Mouse (Mus musculus) neural tube, embryonic 15.5 days (tissue): ENCODE measurements around the gene Sars. TPM values are rescaled to one million over a fixed set of nuclear protein-coding genes. Genes with fewer than 3 reads are reported as not detected.

Source experiments
- ATAC-seq: fragments of 200-750 bp; cut with Nextera tagmentation; 2 replicates; pipeline ENCODE4 v1.8.0; 2017; ENCODE audit warnings: mild to moderate bottlenecking, moderate TSS enrichment, moderate library complexity; ENCODE audit not compliant: low FRiP score
- H3K27ac ChIP-seq: fragments of 300-500 bp; sonication (generic); replicated peaks from 2 replicates; pipeline ENCODE4 v1.5.1; 2015; ENCODE audit warnings: mild to moderate bottlenecking, inconsistent platforms
- H3K27me3 ChIP-seq: fragments of 300-500 bp; sonication (generic); replicated peaks from 2 replicates; pipeline ENCODE4 v1.6.1; 2015; ENCODE audit warnings: inconsistent platforms
- H3K36me3 ChIP-seq: fragments of 300-500 bp; sonication (generic); 2 replicates; pipeline ENCODE4 v1.6.1; 2015; ENCODE audit warnings: inconsistent platforms
- H3K4me1 ChIP-seq: fragments of 300-500 bp; sonication (generic); 2 replicates; pipeline ENCODE4 v1.6.1; 2015; ENCODE audit warnings: inconsistent platforms
- H3K4me2 ChIP-seq: fragments of 300-500 bp; sonication (generic); 2 replicates; pipeline ENCODE4 v1.6.1; 2015; ENCODE audit warnings: inconsistent platforms, mild to moderate bottlenecking, moderate library complexity
- H3K4me3 ChIP-seq: fragments of 300-500 bp; sonication (generic); replicated peaks from 2 replicates; pipeline ENCODE4 v1.5.1; 2015; ENCODE audit warnings: mild to moderate bottlenecking, inconsistent platforms
- H3K9ac ChIP-seq: fragments of 300-500 bp; sonication (generic); replicated peaks from 2 replicates; pipeline ENCODE4 v1.6.1; 2015; ENCODE audit warnings: mild to moderate bottlenecking, inconsistent platforms
- H3K9me3 ChIP-seq: fragments of 300-500 bp; sonication (generic); replicated peaks from 2 replicates; pipeline ENCODE4 v1.6.1; 2016; ENCODE audit warnings: inconsistent platforms
- WGBS: fragments of 180-500 bp; shearing (Covaris S2); methylation state at CpG from one replicate; pipeline ENCODE4 v1.1.7; 2015; ENCODE audit warnings: mixed read lengths; 5-methylcytosine and 5-hydroxymethylcytosine counted together
- polyA plus RNA-seq: library from polyadenylated mRNA; unstranded; fragments of >200 nt; fragmentation: Nextera tagmentation; extraction: Ambion mirVana; gene quantifications from 2 replicates; pipeline ENCODE4 v1.2.1, GENCODE M21; 2015

The Sars gene
- polyA plus RNA-seq, 1 experiment from 2014 or later, result 219 TPM

DNA sequence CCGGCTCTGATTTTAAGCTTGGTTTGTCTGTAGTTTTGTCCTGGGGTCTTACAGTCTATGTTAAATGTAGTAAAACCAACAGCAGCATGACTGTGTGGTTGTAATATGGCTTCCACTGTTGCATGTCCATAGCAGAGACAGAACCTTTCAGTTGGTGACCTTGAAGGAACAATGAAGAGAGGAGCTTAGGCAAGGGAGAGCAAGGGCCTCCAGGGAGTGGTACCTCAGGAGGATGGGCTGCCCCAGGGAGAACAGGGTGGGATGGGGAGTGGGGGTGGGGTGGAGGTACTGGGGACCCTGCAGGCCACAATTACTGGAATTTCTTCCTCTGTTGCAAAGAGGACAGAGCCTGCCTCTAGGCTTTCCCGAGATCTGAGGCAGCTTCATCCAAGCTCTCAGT is 7.0 kb upstream of the Sars start:
- no peaks in the 10 kb centered on the region for H3K36me3 ChIP-seq

DNA sequence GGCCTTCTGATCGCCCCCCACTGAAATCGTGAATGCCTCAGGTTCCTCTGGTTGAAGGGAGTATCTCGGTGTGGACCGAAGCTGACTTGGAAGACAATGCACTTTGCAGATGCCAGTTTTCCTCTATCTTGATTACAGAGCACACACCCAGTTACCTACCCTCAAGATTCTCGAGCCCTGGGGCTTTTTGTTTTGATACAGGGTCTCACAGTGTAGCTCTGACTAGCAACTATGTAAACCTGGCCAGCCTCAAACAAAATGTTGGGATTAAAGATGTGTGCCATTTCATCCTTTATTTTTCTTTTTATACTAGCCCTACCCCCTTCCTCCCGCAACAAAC is 327 bp upstream of the Sars start:
- Histone ChIP-seq H3K9ac (peak overlapping the region; percentile 84), H3K4me3 (peak overlapping the region; percentile 83), H3K4me1 (peaks cover 48% of the 10 kb centered on the region), H3K4me2 (peak overlapping the region; percentile 84), H3K27ac (peak overlapping the region; percentile 92), H3K27me3 (no peaks in the 10 kb centered on the region), H3K9me3 (no peaks in the 10 kb centered on the region), H3K36me3 (peaks cover 6% of the 10 kb centered on the region; the same call in 1 of the 2 replicates)
- WGBS, result 16% methylated on average over 6 of the region's 6 CpGs
- peak; percentile 0; the same call in 1 of the 2 replicates for ATAC-seq

More for the DNA sequence above, 7.0 kb upstream of the Sars start:
- no peak overlapping the region for H3K27ac ChIP-seq
- H3K27me3 ChIP-seq, result no peaks in the 10 kb centered on the region
- WGBS, result 92% methylated on average over 2 of the region's 2 CpGs
- no peaks in the 10 kb centered on the region for H3K9me3 ChIP-seq
- H3K4me2 ChIP-seq, result no peak overlapping the region
- no peak for ATAC-seq
- H3K9ac ChIP-seq, result no peak overlapping the region
- no peak overlapping the region for H3K4me3 ChIP-seq
- no peaks in the 10 kb centered on the region for H3K4me1 ChIP-seq

DNA sequence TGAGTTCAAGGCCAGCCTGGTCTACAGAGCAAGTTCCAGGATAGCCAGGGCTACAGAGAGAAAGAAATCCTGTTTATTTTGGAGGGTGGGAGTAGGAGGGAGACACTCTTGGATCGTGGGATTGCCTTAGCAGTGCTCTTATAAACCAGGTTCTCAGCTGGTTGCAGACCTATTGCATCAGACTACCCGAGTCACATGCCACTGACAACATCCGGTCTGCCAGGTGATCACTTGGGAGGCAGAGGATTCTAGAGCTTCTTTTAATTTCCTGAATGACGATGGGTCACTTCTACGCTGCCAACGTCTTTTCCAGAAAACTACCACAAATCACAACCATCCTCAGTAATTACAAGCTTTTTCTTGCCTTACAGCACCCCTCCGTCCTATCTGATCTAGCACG is 980 bp downstream of the Sars start:
- Histone ChIP-seq H3K36me3 (peaks cover 6% of the 10 kb centered on the region; the same call in 1 of the 2 replicates), H3K4me1 (peaks cover 48% of the 10 kb centered on the region), H3K4me2 (peak overlapping the region; percentile 84), H3K9ac (peak overlapping the region; percentile 84), H3K27ac (peak overlapping the region; percentile 92), H3K27me3 (no peaks in the 10 kb centered on the region), H3K4me3 (peak overlapping the region; percentile 83), H3K9me3 (no peaks in the 10 kb centered on the region)
- WGBS, result 20% methylated on average over 8 of the region's 8 CpGs
- ATAC-seq, result peak; percentile 39; the same call in 1 of the 2 replicates

DNA sequence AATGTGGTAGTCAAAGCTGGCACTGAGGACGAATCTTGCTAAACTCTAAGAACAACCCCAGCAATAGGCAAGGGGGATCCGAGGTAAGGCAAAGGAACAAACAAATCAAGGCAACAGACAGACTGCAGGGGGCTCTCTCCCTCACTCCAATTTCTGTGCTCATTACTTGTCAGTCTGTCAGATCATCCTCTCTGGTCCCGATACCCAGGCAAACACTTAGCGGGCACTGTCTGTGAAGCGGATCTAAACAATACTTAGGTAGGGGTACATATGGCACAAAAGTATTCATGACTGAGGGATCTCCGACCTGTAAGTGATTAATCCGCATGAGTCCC is 8.7 kb downstream of the Sars start:
- Histone ChIP-seq H3K9me3 (no peaks in the 10 kb centered on the region), H3K9ac (no peak overlapping the region), H3K27ac (no peak overlapping the region), H3K4me2 (no peak overlapping the region), H3K36me3 (peaks cover 37% of the 10 kb centered on the region), H3K4me3 (no peak overlapping the region), H3K27me3 (no peaks in the 10 kb centered on the region), H3K4me1 (peaks cover 31% of the 10 kb centered on the region)
- 44% methylated on average over 7 of the region's 7 CpGs for WGBS
- ATAC-seq, result no peak

DNA sequence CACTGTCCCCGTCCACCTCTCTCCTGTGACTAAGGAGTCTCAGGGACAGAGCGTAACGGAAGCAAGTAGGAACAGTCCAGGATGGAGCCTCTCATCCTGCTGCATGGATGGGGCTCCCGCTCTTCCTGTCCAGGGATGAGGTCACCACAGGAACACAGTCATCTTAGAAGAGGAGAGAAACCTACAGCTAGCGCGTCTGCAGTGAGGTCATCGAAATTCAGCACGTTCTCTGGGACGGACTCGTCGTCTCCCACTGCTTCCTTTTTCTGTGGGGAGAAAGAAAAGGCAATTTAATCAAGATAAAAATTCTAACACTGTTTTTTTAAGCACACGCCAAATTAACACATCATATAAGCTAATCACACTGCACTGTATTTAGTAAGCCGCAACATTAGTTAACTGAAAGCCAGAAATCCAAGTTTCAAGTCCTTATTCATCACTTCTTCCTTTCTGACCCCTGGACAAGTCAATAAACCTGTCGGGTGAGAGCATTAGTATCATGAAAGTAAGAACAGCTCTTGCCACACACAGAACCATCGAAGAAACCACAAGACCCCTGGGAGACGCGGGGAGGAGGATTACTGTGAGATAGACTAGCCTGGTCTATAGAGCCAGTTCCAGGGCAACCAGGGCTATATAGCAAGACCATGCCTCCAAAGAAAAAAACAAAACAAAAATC is 9.2 kb downstream of the Sars start:
- 66% methylated on average over 17 of the region's 17 CpGs for whole genome bisulfite sequencing
- Histone ChIP-seq H3K27ac (peak overlapping the region; percentile 76), H3K4me3 (no peak overlapping the region), H3K4me2 (no peak overlapping the region), H3K36me3 (peaks cover 41% of the 10 kb centered on the region), H3K4me1 (peaks cover 26% of the 10 kb centered on the region), H3K27me3 (no peaks in the 10 kb centered on the region), H3K9ac (no peak overlapping the region), H3K9me3 (no peaks in the 10 kb centered on the region)
- no peak for ATAC-seq

DNA sequence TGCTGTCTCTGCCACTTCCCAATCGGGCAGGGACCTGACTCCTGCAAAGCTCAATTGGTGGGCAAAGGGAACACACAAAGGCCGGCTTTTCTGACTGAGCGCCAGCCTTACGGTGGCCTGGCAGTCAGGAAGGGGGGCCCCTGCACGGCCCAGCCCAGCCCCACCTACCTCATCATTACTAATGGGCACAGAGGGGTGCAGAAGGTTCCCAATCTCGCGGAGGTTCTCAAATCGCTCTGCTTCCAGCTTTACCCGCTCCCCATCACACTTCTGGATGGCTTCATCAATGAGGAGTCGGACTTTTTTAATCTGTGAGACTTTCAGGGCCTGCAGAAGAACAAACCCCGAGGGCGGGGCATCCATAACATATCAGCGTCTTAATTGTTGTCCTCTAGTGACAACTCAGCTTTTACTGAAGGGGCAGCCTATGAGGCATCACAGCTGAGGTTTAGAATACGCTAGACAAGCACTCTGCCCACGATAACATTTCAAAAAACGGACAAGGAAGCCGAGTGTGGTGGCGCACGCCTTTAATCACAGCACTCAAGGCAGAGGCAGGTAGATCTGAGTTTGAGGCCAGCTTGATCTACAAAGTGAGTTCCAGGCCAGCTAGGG is 11.0 kb downstream of the Sars start:
- H3K9ac ChIP-seq, result no peak overlapping the region; the same call in 1 of the 2 replicates

DNA sequence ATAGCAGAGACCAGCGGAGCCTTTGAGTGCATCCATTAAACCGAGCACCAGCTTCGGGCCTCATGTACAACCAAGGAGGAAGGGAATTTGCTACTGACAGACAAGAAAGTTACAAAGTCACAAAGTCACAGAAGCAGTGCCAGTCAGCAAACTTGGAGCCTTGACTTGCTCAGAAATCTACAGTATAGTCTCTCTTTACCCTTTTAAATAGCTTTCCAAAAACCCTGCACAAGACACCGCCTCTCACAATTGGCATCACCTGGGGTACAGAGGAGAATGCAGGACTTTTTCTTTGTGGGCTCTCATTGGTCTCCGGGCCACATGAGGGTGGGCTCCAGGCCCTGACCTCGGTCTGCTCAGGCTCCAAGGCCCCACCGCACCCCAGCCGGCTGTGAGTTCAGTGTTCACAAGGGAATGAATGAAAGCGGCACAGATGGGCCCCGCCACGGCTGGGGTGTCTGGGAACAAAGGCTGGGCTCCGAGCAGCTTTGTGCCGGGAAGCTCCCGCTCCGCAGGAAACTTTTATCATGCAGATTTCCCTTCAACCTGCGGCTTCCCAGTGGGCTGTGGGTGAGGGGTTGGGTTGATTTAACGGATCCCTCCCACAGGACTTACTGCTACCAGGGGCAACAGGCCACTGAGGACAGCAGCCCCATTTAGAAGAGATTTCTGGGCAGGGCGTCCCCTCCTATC is 11.7 kb downstream of the Sars start:
- WGBS, result 10% methylated on average over 18 of the region's 18 CpGs
- peak; percentile 80 for ATAC-seq
- Histone ChIP-seq H3K27ac (peak overlapping the region; percentile 61), H3K4me3 (no peak overlapping the region), H3K4me2 (0 out of 2 replicates have a peak overlapping the region, but pooled peaks have one; percentile 4), H3K4me1 (peaks cover 22% of the 10 kb centered on the region), H3K27me3 (no peaks in the 10 kb centered on the region), H3K36me3 (peaks cover 61% of the 10 kb centered on the region), H3K9me3 (no peaks in the 10 kb centered on the region), H3K9ac (no peak overlapping the region; the same call in 1 of the 2 replicates)

More for the DNA sequence above, 11.0 kb downstream of the Sars start:
- 17% methylated on average over 19 of the region's 19 CpGs for WGBS
- Histone ChIP-seq H3K4me1 (peaks cover 22% of the 10 kb centered on the region), H3K4me3 (no peak overlapping the region), H3K27ac (peak overlapping the region; percentile 61), H3K36me3 (peaks cover 55% of the 10 kb centered on the region), H3K27me3 (no peaks in the 10 kb centered on the region), H3K4me2 (no peak overlapping the region), H3K9me3 (no peaks in the 10 kb centered on the region)
- ATAC-seq, result peak; percentile 71

DNA sequence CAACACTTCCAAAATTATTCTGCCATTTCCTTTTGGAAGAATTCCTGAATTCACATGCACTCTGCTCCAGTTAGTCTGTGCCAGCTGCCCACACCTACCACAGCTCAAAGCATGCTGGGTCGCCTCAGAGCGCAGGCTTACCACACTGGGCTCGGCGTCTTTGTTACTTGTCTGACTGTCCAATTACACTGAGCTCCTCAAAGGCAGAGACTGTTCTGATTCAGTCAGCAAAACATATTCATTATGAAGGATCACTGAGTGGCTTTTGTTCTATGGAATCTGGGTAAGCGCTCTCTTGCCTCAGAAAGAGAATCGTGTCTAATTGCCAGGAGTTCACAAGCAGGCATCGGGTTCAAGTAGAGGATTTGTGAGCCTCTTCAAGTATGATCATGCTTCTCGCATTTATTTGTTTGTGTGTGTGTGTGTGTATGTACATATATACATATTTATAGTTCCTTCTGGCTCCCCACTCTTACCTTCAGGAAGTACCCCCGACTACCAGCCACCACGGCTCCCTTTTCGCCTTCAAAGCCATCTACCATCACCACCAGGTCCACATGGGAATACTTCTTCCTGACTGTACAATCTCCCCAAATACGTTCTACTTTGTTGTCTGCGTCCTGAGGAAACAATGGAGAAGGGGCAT is 12.3 kb downstream of the Sars start:
- Histone ChIP-seq H3K9ac (no peak overlapping the region), H3K4me1 (peaks cover 22% of the 10 kb centered on the region), H3K27me3 (no peaks in the 10 kb centered on the region), H3K36me3 (peaks cover 68% of the 10 kb centered on the region), H3K27ac (peak overlapping the region; percentile 61), H3K4me2 (no peak overlapping the region), H3K4me3 (no peak overlapping the region), H3K9me3 (no peaks in the 10 kb centered on the region)
- 22% methylated on average over 13 of the region's 13 CpGs for WGBS
- ATAC-seq, result no peak

DNA sequence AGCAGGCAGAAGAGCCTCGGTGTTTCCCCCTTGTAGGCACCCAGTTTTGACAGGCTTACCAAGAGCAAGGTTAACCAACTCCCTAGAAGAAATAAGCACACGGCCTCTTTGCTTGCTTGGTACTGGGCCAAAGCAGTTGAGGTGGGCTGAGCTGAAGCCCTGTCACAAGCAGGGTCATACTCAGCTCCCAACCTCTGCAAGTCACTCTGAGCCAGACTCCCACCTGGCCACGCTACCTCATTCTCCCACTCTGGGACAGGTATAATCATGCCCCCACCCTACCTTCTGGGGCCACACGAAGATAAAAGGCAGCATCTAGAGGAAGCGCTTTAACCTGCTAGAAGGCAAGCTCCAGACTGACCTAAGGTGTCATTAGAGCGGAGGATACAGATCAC is 19.4 kb downstream of the Sars start:
- Histone ChIP-seq H3K27me3 (no peaks in the 10 kb centered on the region), H3K36me3 (peaks cover 52% of the 10 kb centered on the region), H3K4me2 (no peak overlapping the region), H3K9me3 (no peaks in the 10 kb centered on the region), H3K9ac (no peak overlapping the region), H3K4me1 (peaks cover 34% of the 10 kb centered on the region), H3K27ac (peak overlapping the region; percentile 33), H3K4me3 (no peak overlapping the region)
- ATAC-seq, result no peak
- 69% methylated on average over 6 of the region's 6 CpGs for WGBS

DNA sequence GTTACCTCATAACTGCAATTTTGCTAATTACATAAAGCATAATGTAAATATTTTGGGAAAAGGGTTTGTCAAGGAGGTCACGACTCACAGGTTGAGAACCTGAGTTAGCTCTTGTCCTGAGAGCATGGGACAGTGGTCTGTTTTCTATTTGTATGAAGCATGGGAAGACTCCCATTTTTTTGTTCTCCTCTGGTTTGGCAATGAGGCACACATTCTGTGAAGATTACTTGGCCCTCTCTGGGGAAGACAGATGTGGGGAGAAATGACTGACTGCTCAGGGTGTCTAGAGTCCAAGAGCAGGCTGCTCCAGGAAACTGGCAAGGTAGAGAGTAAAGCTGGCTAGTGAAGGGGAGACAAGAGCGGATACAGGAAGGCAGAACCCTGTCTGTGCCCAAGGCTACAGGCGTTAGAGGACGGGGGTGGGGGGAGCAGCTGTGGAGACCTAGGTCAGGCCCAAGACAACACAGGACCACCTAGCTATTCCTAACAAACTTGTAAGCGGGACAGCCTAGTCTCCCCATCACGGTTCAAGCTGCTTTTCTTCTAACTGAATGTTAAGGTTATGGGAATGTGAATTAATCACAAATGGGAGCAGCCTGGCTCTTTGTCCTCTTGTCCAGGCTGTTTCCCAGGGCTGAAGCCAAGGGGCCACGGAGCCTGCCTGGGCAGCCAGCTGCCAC is 19.9 kb downstream of the Sars start:
- no peak for ATAC-seq

More for the DNA sequence above, 19.9 kb downstream of the Sars start:
- H3K4me2 ChIP-seq, result no peak overlapping the region
- peak overlapping the region; percentile 33; the same call in 1 of the 2 replicates for H3K27ac ChIP-seq
- no peaks in the 10 kb centered on the region for H3K27me3 ChIP-seq
- no peak overlapping the region for H3K4me3 ChIP-seq
- H3K36me3 ChIP-seq, result peaks cover 50% of the 10 kb centered on the region
- whole genome bisulfite sequencing, result 33% methylated on average over 7 of the region's 7 CpGs
- peaks cover 34% of the 10 kb centered on the region for H3K4me1 ChIP-seq
- H3K9me3 ChIP-seq, result no peaks in the 10 kb centered on the region
- no peak overlapping the region for H3K9ac ChIP-seq
